Mouse (Mus musculus) v-Abl transformed pro-B cells (cell line): ENCODE results near the gene Fam83b.

Experiments used
- in situ Hi-C, 2 experiments: fragments of 400-800 bp; cut with MboI; formaldehyde crosslinking; loops; one replicate each; pipeline ENCODE4 v1.15.1; 2025; ENCODE audit not compliant: unreplicated experiment in 2 of 2

Gene Fam83b

DNA sequence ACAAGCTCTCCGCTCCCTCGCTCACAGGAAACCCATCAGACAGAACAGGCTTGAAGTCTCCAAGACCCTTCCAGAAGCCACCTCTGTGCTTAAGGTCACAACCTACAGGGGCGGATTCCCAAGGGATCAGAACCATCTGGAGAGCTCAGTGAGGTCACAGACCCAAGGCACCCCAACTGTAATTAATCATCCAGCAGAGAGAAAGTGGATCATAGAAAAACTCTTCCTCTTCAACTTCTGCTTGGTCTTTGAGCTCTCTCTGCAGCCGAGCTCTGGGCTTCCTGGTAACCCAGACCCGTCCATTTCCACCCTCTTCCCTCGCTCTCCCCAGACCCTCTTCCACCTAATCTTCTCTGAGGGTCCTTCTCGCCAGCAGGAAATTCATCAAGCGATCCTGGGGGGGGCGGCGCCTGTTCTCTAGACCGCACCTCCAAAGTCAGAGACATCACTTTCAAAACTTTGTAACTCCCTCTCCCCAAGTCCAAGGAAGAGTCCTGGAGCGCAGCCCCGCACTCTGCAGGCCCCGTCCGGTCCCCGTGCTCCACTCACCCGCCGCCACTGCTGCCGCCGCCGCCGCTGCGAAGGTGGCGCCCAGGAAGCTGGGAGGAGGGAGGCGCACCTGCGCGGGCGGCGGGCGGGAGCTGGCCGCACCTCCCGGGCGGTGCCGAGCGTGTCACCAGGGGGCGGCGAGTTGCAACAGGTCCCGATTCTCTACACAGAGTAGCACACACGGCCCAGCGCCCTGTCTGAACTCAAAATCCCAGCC lies at the start of gene Fam83b:
Fam83b (minus strand) TSS at position 602 of the 766 bp plus-strand sequence.
- in situ Hi-C loops = no loop called here

GRCm38 (mm10) chr9:76614165-76614564 lies 47.2 kb upstream of the Fam83b start:
- in situ Hi-C loops = no loop called here

DNA sequence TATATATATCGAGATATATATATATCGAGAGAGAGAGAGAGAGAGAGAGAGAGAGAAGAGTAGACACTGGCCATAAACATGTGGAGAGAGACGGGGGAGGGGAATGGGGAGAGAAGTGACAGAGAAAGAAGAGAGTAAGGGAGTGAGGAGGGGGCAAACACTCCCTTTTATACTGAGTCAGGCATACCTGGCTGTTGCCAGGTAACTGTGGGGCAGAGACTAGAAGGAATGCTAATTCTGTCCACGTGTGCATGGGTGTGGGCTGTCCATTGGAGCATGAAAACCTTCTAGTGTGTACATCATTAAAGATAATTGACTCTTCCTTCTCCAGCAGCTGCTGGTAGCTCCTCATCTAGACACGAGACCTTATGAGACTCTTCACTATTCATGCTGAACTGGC lies 36.8 kb upstream of the Fam83b start:
- in situ Hi-C loops = no loop called here

DNA sequence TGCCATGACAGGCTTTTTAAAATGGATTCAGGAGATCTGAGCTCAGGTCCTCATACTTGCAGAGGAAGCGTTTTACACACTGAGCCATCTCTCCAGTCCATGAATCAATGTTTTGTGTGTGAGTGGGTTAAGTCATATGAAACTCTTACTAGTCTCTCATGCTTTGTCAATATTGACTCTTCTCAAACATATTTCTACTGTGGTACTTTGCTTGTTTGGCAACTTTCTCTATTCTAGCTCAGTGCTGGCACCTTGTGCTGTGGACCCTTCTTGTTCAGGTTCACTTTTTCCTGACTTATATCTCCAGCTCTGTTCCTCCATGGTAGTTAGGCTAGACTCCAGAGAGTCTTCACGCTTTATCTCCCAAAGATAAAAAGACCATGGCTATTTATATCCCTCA lies 36.0 kb upstream of the Fam83b start:
- in situ Hi-C loops = no loop called here

DNA sequence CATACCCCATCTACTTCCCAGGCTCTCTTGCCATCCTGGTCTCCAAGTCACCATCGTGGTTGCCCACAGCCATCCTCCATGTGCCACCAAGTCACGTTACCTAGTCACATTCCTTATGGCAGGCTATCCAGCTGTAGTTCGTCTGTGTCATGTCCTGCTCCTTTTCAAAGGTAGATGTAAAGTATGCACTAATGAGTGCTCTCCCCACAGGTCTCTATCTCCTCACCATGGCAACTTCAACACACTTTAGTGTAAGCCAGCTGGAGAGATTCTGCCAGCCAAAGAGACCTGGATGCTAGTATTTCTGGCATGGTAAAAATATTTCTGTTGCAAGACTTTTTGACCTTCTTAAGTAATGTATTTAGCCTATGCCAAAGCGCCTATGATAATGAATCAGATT lies 30.5 kb upstream of the Fam83b start:
- in situ Hi-C loops = no loop called here

- in situ Hi-C loops = no loop called here
Measured at GRCm38 (mm10) chr9:76593841-76594240, 26.9 kb upstream of the Fam83b start.

- in situ Hi-C loops = no loop called here
Measured at GRCm38 (mm10) chr9:76583943-76584342, 17.0 kb upstream of the Fam83b start.

DNA sequence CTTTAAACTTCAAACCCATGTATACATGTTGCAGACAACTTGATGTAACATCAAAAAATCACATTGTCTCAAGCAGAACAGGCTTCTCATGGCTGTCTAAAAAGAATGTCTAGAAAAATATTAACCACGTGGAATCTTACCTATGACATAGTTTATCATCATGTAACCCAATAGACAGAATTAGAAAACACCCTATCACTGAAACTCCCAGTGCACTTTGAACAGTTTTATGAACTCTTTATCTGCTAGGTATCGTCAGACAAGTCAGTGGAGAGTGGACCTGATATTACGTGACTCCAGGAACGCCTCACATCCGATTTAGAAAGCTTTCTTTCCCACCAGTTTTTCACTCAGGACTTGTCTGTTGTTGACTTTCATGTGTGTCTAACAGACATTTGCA lies 15.1 kb upstream of the Fam83b start:
- in situ Hi-C loops = no loop called here

GRCm38 (mm10) chr9:76567281-76567655 lies 352 bp upstream of the Fam83b start:
- in situ Hi-C loops = no loop called here

- in situ Hi-C loops = no loop called here
Measured at GRCm38 (mm10) chr9:76565656-76566055, 1.3 kb downstream of the Fam83b start.

DNA sequence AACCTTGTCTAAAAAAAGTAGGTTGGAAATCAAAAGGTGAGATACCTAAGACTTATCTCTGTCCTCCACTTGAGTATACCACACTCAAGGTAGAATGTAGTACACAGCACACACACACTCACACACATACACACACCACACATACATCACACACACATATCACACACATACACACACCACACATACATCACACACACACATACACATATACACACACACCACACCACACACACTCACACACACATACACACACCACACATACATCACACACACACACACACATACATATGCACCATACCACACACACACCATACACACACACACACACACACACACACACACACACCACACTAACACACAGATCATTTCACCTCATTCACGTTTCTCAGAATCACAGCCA lies 2.8 kb downstream of the Fam83b start:
- in situ Hi-C loops = no loop called here

- in situ Hi-C loops = no loop called here
Measured at GRCm38 (mm10) chr9:76562794-76563193, 4.1 kb downstream of the Fam83b start.

- in situ Hi-C loops = no loop called here
Measured at GRCm38 (mm10) chr9:76559240-76559639, 7.7 kb downstream of the Fam83b start.

- in situ Hi-C loops = no loop called here
Measured at GRCm38 (mm10) chr9:76553758-76554157, 13.2 kb downstream of the Fam83b start.

- in situ Hi-C loops = no loop called here
Measured at GRCm38 (mm10) chr9:76553115-76553514, 13.8 kb downstream of the Fam83b start.

DNA sequence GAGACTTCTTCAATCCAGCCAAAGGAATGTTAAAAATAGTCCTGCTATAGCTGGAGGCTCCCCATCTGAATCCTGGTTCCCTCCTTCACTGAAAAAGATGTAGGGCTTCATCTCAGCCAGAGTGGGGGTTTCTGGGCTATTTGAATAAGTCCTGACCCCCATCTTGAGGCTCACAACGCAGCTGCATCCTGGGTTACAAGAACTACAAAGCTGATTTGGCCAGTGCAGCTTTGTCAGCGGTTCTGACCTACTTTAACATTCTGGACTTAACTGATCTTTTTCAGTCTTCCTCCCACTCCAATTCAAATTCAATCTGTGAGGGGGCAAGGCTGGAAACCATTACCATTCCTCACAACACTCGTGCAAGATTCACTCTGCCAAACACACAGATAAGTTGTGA lies 20.2 kb downstream of the Fam83b start:
- in situ Hi-C loops = no loop called here

DNA sequence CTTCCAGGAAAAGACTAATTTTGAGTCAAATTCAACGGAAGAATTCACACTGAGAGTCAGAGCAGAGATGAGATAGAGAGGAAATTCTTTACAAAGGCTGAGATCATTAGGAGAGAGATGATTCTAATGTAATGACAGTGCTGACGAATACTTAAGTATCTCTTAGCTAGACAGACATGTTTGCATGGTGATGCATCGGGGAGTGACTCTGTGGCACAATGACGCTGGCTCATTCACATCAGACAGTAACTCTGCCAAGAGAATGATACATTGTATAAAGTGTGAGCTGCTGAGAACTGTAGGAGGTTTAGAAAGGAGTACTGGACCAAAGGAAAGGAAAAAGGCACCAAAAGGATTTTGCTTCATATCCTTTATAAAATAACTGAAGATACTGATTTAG lies 26.2 kb downstream of the Fam83b start:
- in situ Hi-C loops = no loop called here

GRCm38 (mm10) chr9:76539953-76540621 lies 26.8 kb downstream of the Fam83b start:
- in situ Hi-C loops = no loop called here

GRCm38 (mm10) chr9:76539271-76539670 lies 27.6 kb downstream of the Fam83b start:
- in situ Hi-C loops = no loop called here

GRCm38 (mm10) chr9:76536032-76536431 lies 30.9 kb downstream of the Fam83b start:
- in situ Hi-C loops = no loop called here

GRCm38 (mm10) chr9:76532403-76532802 lies 34.5 kb downstream of the Fam83b start:
- in situ Hi-C loops = no loop called here

- in situ Hi-C loops = no loop called here
Measured at GRCm38 (mm10) chr9:76531368-76531767, 35.5 kb downstream of the Fam83b start.
